Mouse (Mus musculus): ENCODE results near the gene Sf3b1. TPM values are rescaled to one million over a fixed set of nuclear protein-coding genes. Genes with fewer than 3 reads are reported as not detected.
A peak's percentile ranks its signal among the peaks of the same experiment; 100 is the strongest.
"Not testable (repeated sequence)": the region's sequence is repeated elsewhere in the genome, so short reads cannot be mapped to it uniquely, and the experiment has no call there.

Gene Sf3b1
- polyA plus RNA-seq, 2 experiments: 211 to 313 TPM

DNA sequence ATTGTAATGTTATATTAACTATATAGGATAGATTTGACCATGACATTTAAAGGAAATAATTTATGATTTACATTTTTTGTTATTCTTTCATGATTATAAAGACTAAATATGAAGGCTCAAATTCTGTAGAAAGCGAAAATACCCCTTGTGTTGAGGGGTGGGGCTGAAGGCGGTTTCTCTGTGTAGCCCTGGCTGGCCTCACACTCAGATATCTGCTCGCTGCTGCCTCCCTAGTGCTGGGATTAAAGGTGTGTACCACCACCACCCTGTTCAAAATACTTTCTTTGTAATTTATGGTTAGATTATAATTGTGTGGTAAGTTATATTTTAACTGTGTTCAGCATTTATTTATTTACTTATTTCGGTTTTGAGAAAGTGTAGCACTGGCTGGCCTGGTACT lies 34.5 kb upstream of the Sf3b1 start:
- no peaks in the 10 kb centered on the region for H3K4me1 ChIP-seq (ENCODE audit: control insufficient read depth, insufficient read depth, low read length)
- DNase-seq (ENCODE audit: low spot score) (no peak), ATAC-seq (ENCODE audit: low FRiP score, low read depth) (no peak)
- H3K9ac ChIP-seq (ENCODE audit: low read depth, low read length, severe bottlenecking): no peak overlapping the region
- TF ChIP-seq POLR2A (IDR thresholded peaks at IDR 0.05; ENCODE audit: borderline replicate concordance, extremely low read depth, insufficient read depth, insufficient read length): no peak
- no peak overlapping the region for H3K4me3 ChIP-seq (replicated peaks; ENCODE audit: low read length)
- WGBS: 89% methylated on average over 4 of the region's 4 CpGs
- H3K4me2 ChIP-seq (replicated peaks; ENCODE audit: low read depth, low read length, severe bottlenecking): no peak overlapping the region
- no peaks in the 10 kb centered on the region for H3K9me3 ChIP-seq (ENCODE audit: control insufficient read depth, low read length)
- H3K36me3 ChIP-seq (ENCODE audit: control insufficient read depth, insufficient read depth, low read length): peaks cover 36% of the 10 kb centered on the region
- H3K27ac ChIP-seq (replicated peaks; ENCODE audit: low read depth, low read length): no peak overlapping the region
- H3K27me3 ChIP-seq (ENCODE audit: control insufficient read depth, insufficient read depth, low read length): no peaks in the 10 kb centered on the region

DNA sequence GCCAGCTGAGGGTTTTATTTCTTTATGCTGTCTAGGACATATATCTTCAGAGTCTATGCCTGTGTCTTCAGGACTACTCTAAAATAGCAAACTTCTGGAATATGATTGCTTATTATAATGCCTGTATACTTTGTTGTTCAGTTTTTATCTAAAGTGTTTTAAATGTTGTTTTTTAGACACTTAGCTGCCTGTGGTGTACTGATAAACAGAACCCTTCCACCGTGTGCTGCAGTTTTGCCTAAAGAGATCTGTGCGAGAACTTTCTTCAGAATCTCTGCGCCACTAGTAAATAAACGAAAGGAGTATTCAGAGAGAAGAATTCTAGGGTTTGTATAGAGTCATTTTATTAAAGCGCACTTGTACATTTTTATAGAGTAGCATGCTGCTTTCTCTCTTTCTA lies 33.8 kb upstream of the Sf3b1 start:
- TF ChIP-seq POLR2A (IDR thresholded peaks at IDR 0.05; ENCODE audit: borderline replicate concordance, extremely low read depth, insufficient read depth, insufficient read length): no peak
- Histone ChIP-seq H3K27ac (replicated peaks; ENCODE audit: low read depth, low read length) (no peak overlapping the region), H3K36me3 (ENCODE audit: control insufficient read depth, insufficient read depth, low read length) (peaks cover 30% of the 10 kb centered on the region), H3K27me3 (ENCODE audit: control insufficient read depth, insufficient read depth, low read length) (no peaks in the 10 kb centered on the region), H3K9me3 (ENCODE audit: control insufficient read depth, low read length) (no peaks in the 10 kb centered on the region), H3K4me2 (replicated peaks; ENCODE audit: low read depth, low read length, severe bottlenecking) (no peak overlapping the region), H3K9ac (ENCODE audit: low read depth, low read length, severe bottlenecking) (no peak overlapping the region), H3K4me1 (ENCODE audit: control insufficient read depth, insufficient read depth, low read length) (no peaks in the 10 kb centered on the region), H3K4me3 (replicated peaks; ENCODE audit: low read length) (no peak overlapping the region)
- no peak for ATAC-seq (ENCODE audit: low FRiP score, low read depth)
- 85% methylated on average over 5 of the region's 5 CpGs for WGBS
- DNase-seq (ENCODE audit: low spot score): no peak

DNA sequence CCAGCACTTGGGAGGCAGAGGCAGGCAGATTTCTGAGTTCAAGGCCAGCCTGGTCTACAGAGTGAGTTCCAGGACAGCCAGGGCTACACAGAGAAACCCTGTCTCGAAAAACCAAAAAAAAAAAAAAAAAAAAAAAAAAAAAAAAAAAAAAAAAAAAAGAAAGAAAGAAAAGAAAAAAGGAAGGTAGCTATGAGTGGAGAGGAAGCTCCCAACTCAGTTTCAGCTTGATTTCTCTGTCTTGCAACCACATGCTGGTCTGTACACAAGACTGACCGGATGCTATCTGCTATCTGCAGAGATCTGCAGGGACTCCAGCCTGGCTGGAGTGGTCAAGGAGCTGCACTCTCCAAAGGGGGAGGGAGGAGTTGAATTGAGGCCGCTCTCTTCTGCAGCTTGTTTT lies 31.1 kb upstream of the Sf3b1 start:
- WGBS: 94% methylated on average over 2 of the region's 3 CpGs
- not testable (repeated sequence) for H3K9me3 ChIP-seq (ENCODE audit: control insufficient read depth, low read length); H3K9ac ChIP-seq (ENCODE audit: low read depth, low read length, severe bottlenecking); H3K27me3 ChIP-seq (ENCODE audit: control insufficient read depth, insufficient read depth, low read length); H3K4me3 ChIP-seq (replicated peaks; ENCODE audit: low read length); H3K4me2 ChIP-seq (replicated peaks; ENCODE audit: low read depth, low read length, severe bottlenecking); DNase-seq (ENCODE audit: low spot score); ATAC-seq (ENCODE audit: low FRiP score, low read depth); H3K4me1 ChIP-seq (ENCODE audit: control insufficient read depth, insufficient read depth, low read length); H3K27ac ChIP-seq (replicated peaks; ENCODE audit: low read depth, low read length)
- H3K36me3 ChIP-seq (ENCODE audit: control insufficient read depth, insufficient read depth, low read length): peaks cover 11% of the 10 kb centered on the region

GRCm38 (mm10) chr1:55055322-55056115 lies 28.2 kb upstream of the Sf3b1 start:
- Histone ChIP-seq H3K36me3 (ENCODE audit: control insufficient read depth, insufficient read depth, low read length) (no peaks in the 10 kb centered on the region), H3K9me3 (ENCODE audit: control insufficient read depth, low read length) (no peaks in the 10 kb centered on the region), H3K4me2 (replicated peaks; ENCODE audit: low read depth, low read length, severe bottlenecking) (no peak overlapping the region), H3K27me3 (ENCODE audit: control insufficient read depth, insufficient read depth, low read length) (no peaks in the 10 kb centered on the region), H3K4me3 (replicated peaks; ENCODE audit: low read length) (no peak overlapping the region), H3K27ac (replicated peaks; ENCODE audit: low read depth, low read length) (no peak overlapping the region), H3K4me1 (ENCODE audit: control insufficient read depth, insufficient read depth, low read length) (no peaks in the 10 kb centered on the region; the same call in 1 of the 2 replicates), H3K9ac (ENCODE audit: low read depth, low read length, severe bottlenecking) (no peak overlapping the region)
- DNase-seq (ENCODE audit: low spot score) (no peak), ATAC-seq (ENCODE audit: low FRiP score, low read depth) (no peak)
- WGBS: 87% methylated on average over 5 of the region's 5 CpGs
- no peak for TF ChIP-seq POLR2A (IDR thresholded peaks at IDR 0.05; ENCODE audit: borderline replicate concordance, extremely low read depth, insufficient read depth, insufficient read length)

DNA sequence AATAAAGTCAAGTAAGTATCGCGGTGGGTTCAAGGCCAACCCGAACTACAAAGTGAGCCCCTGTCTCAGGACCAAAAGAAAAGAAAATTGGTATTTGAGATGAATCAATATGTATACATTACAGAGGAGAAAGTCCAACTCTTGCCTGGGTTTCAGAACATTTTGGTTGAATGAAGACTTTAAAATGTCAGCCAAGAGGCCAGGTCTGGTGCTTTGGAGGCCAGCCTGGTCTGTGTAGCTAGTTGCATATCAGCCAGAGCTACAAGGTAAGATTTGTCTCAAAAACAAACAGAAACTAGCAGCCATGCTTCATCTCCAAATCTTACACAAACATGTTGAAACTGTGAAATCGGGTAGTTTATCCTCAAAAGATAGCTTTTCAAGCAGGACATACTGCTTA lies 26.3 kb upstream of the Sf3b1 start:
- 74% methylated on average over 4 of the region's 4 CpGs for WGBS
- Histone ChIP-seq H3K4me1 (ENCODE audit: control insufficient read depth, insufficient read depth, low read length) (no peaks in the 10 kb centered on the region; the same call in 1 of the 2 replicates), H3K9me3 (ENCODE audit: control insufficient read depth, low read length) (no peaks in the 10 kb centered on the region), H3K4me3 (replicated peaks; ENCODE audit: low read length) (peak overlapping the region; percentile 85), H3K27ac (replicated peaks; ENCODE audit: low read depth, low read length) (no peak overlapping the region), H3K9ac (ENCODE audit: low read depth, low read length, severe bottlenecking) (no peak overlapping the region; the same call in 1 of the 2 replicates), H3K4me2 (replicated peaks; ENCODE audit: low read depth, low read length, severe bottlenecking) (peak overlapping the region; percentile 79), H3K36me3 (ENCODE audit: control insufficient read depth, insufficient read depth, low read length) (no peaks in the 10 kb centered on the region), H3K27me3 (ENCODE audit: control insufficient read depth, insufficient read depth, low read length) (no peaks in the 10 kb centered on the region)
- no peak for ATAC-seq (ENCODE audit: low FRiP score, low read depth)
- no peak for TF ChIP-seq POLR2A (IDR thresholded peaks at IDR 0.05; ENCODE audit: borderline replicate concordance, extremely low read depth, insufficient read depth, insufficient read length)
- DNase-seq (ENCODE audit: low spot score): no peak

Measured in limb, embryonic 14.5 days (tissue).